Mouse (Mus musculus) cerebellum, adult 2 months (tissue): ENCODE results near the gene Prss57.

Experiments
- CTCF ChIP-seq: fragments of 200-500 bp; IDR thresholded peaks from 2 replicates; pipeline ENCODE4 v1.5.1; 2011; ENCODE audit warnings: low read depth, mild to moderate bottlenecking, control low read depth, low read length, moderate library complexity, borderline replicate concordance; ENCODE audit not compliant: insufficient read depth
- POLR2A ChIP-seq: fragments of 200-500 bp; IDR thresholded peaks from 2 replicates; pipeline ENCODE4 v1.6.1; 2011; ENCODE audit warnings: low read length, control low read depth, borderline replicate concordance; ENCODE audit not compliant: insufficient read depth

- TF ChIP-seq CTCF (no peak), POLR2A (no peak)
Observed at GRCm38 (mm10) chr10:79801837-79802236, 11.1 kb upstream of the Prss57 start.
